In the genomic region with DNA sequence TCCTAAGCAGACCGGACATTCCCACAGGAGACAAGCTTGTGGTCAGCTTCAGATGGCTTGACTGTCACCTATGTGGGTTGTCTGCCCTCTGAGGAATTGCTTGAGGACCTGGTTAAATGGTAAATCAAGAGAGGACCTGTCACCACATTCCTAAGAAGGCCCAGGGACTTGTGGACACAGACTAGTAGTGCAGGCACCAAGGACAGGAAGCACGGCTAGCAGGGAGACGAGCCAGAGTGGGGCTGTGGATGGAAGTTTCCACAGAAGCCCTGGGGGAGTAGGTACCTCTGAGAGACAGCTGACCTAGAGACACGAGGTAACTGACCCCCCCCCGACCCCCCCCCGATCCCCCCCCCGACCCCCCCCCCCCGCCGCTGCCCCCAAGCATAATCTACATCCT, we compare ENCODE assay signal across 10 mouse cellular contexts. TPM values are rescaled to one million over a fixed set of nuclear protein-coding genes. Genes with fewer than 3 reads are reported as not detected.
DNase-seq lines count a peak whose midpoint lies in the region; ATAC-seq and TF ChIP-seq lines count a peak whose summit lies in the region.
"Had no signal": no experiment of that assay in that cellular context is flagged by ENCODE, and none has a peak within 500 bp of the region (broad histone marks: within the 10 kb centered on the region; RNA-seq: fewer than 3 reads in every experiment).

No protein-coding gene starts in this region.

- H3K27me3 ChIP-seq in embryonic facial prominence, embryonic 10.5 days (replicated peaks; ENCODE audit: low read depth, poor library complexity, severe bottlenecking) = no peaks in the 10 kb centered on the region
- H3K27me3 ChIP-seq in hindbrain, embryonic 12.5 days = no peaks in the 10 kb centered on the region
- H3K27me3 ChIP-seq in neural tube, embryonic 15.5 days (replicated peaks) = no peaks in the 10 kb centered on the region

- peak overlapping the region; percentile 88 for H3K27ac ChIP-seq in layer of hippocampus, adult 2 months
- H3K27ac ChIP-seq in embryonic facial prominence, embryonic 10.5 days (replicated peaks) = peak overlapping the region; percentile 15; the same call in 1 of the 2 replicates
- H3K27ac ChIP-seq in hindbrain, embryonic 12.5 days = peak overlapping the region; percentile 71; the same call in 1 of the 2 replicates
- peak overlapping the region; percentile 60; the same call in 1 of the 2 replicates for H3K27ac ChIP-seq in neural tube, embryonic 15.5 days (replicated peaks)
- H3K27ac ChIP-seq: liver, embryonic 14.5 days had no signal

- H3K4me1 ChIP-seq in embryonic facial prominence, embryonic 10.5 days = peaks cover 72% of the 10 kb centered on the region
- peaks cover 45% of the 10 kb centered on the region for H3K4me1 ChIP-seq in hindbrain, embryonic 12.5 days
- H3K4me1 ChIP-seq in neural tube, embryonic 15.5 days = peaks cover 54% of the 10 kb centered on the region

- no peaks in the 10 kb centered on the region for H3K9me3 ChIP-seq in embryonic facial prominence, embryonic 10.5 days
- no peaks in the 10 kb centered on the region for H3K9me3 ChIP-seq in hindbrain, embryonic 12.5 days (replicated peaks)
- no peaks in the 10 kb centered on the region for H3K9me3 ChIP-seq in neural tube, embryonic 15.5 days (replicated peaks)

- peaks cover 11% of the 10 kb centered on the region; the same call in 1 of the 2 replicates for H3K36me3 ChIP-seq in embryonic facial prominence, embryonic 10.5 days (replicated peaks)
- H3K36me3 ChIP-seq in hindbrain, embryonic 12.5 days = no peaks in the 10 kb centered on the region
- H3K36me3 ChIP-seq in neural tube, embryonic 15.5 days = no peaks in the 10 kb centered on the region; the same call in none of the 2 replicates

- H3K4me2 ChIP-seq in hindbrain, embryonic 12.5 days (replicated peaks) = no peak overlapping the region
- no peak overlapping the region for H3K4me2 ChIP-seq in neural tube, embryonic 15.5 days

- WGBS in embryonic facial prominence, embryonic 10.5 days = 27% methylated on average over 9 of the region's 9 CpGs
- 39% methylated on average over 5 of the region's 9 CpGs for WGBS in hindbrain, embryonic 12.5 days
- WGBS in neural tube, embryonic 15.5 days = 44% methylated on average over 7 of the region's 9 CpGs

- DNase-seq in layer of hippocampus, adult 2 months (ENCODE audit: low spot score in 2 of 2) = no peak
- DNase-seq in layer of hippocampus, adult 18-20 months (ENCODE audit: low spot score in 2 of 2) = no peak
- DNase-seq in embryonic facial prominence, embryonic 10.5 days (ENCODE audit: low spot score) = no peak
- DNase-seq in spleen, postnatal 10 days (ENCODE audit: low spot score in 2 of 2) = no peak
- DNase-seq: cerebellum, adult 11-12 months; thymus, postnatal 25 days had no signal

- H3K9ac ChIP-seq in hindbrain, embryonic 12.5 days = no peak overlapping the region
- H3K9ac ChIP-seq in neural tube, embryonic 15.5 days (replicated peaks) = no peak overlapping the region
- H3K9ac ChIP-seq: liver, embryonic 14.5 days had no signal

- H3K4me3 ChIP-seq in layer of hippocampus, adult 2 months = no peak overlapping the region
- no peak overlapping the region for H3K4me3 ChIP-seq in embryonic facial prominence, embryonic 10.5 days
- H3K4me3 ChIP-seq in hindbrain, embryonic 12.5 days = no peak overlapping the region
- H3K4me3 ChIP-seq in neural tube, embryonic 15.5 days (replicated peaks) = no peak overlapping the region

- peak; percentile 41 for TF ChIP-seq CTCF in layer of hippocampus, adult 2 months (conservative IDR thresholded peaks at IDR 0.05)

- ATAC-seq in hindbrain, embryonic 12.5 days (ENCODE audit: low FRiP score) = no peak
- no peak for ATAC-seq in neural tube, embryonic 15.5 days (ENCODE audit: low FRiP score)
- no peak for ATAC-seq in CD4-positive, CD25-positive, alpha-beta regulatory T cell, adult 4 months

RNA-seq across cellular contexts. Expression of a gene that starts 39.4 kb away (rescaled TPM):
- 10 to 100 TPM; 62.7 to 64.0 TPM for total RNA-seq in layer of hippocampus, adult 2 months (2021)
- total RNA-seq in layer of hippocampus, adult 18-20 months (2021) = 10 to 100 TPM; 58.1 to 63.6 TPM
- polyA plus RNA-seq in embryonic facial prominence, embryonic 10.5 days (2016; fragmentation: Nextera tagmentation; extraction: Ambion mirVana) = 21.1 and 23.5 TPM in 2 replicates
- 21.8 and 23.6 TPM in 2 replicates for polyA plus RNA-seq in hindbrain, embryonic 12.5 days (2016; fragmentation: Nextera tagmentation; extraction: Ambion mirVana)
- 17.5 and 19.9 TPM in 2 replicates for polyA plus RNA-seq in neural tube, embryonic 15.5 days (2015; fragmentation: Nextera tagmentation; extraction: Ambion mirVana)
- under 1 TPM; 0.32 to 0.49 TPM for polyA plus RNA-seq in CD4-positive, CD25-positive, alpha-beta regulatory T cell, adult 4 months (2017; shearing (Covaris generic))

Comparison
In these comparisons a context has a peak if more than half of its experiments do, and no peak if none do; other contexts are left out.
1. H3K27ac ChIP-seq: peak in every context shown above with its lines; median percentile 88 in layer of hippocampus, adult 2 months; 71 in hindbrain, embryonic 12.5 days; 60 in neural tube, embryonic 15.5 days; 15 in embryonic facial prominence, embryonic 10.5 days.
2. RNA of a gene that starts 39.4 kb away (polyA plus RNA-seq): 21.1 to 23.5 TPM in embryonic facial prominence, embryonic 10.5 days, 21.8 to 23.6 TPM in hindbrain, embryonic 12.5 days and 17.5 to 19.9 TPM in neural tube, embryonic 15.5 days; 0.32 to 0.49 TPM in CD4-positive, CD25-positive, alpha-beta regulatory T cell, adult 4 months; every median in the first group is over 10 times any median in the second.